Mouse (Mus musculus): ENCODE measurements around the gene Olfr136. TPM values are rescaled to one million over a fixed set of nuclear protein-coding genes. Genes with fewer than 3 reads are reported as not detected.

Olfr136 gene
- not detected in 2 replicates for polyA plus RNA-seq (2015; fragmentation: Nextera tagmentation; extraction: Ambion mirVana)

GRCm38 (mm10) chr17:38329531-38329930, at the start of gene Olfr136:
TSS of gene Olfr136 (plus strand) at chr17:38329831.
- Histone ChIP-seq H3K4me3 (no peak within 1 kb of the TSS), H3K9ac (no peak within 1 kb of the TSS), H3K36me3 (replicated peaks) (no peaks in the 10 kb centered on the region), H3K27me3 (replicated peaks) (no peaks in the 10 kb centered on the region), H3K4me2 (no peak within 1 kb of the TSS), H3K9me3 (no peaks in the 10 kb centered on the region), H3K4me1 (no peaks in the 10 kb centered on the region), H3K27ac (no peak within 1 kb of the TSS)
- ATAC-seq (replicated peaks): no peak

GRCm38 (mm10) chr17:38307470-38307869, 22.2 kb upstream of the Olfr136 start, which contains the start of gene Olfr137:
TSS of gene Olfr137 (minus strand) at chr17:38307570.
- Histone ChIP-seq H3K27me3 (replicated peaks) (no peaks in the 10 kb centered on the region), H3K4me2 (no peak within 1 kb of the TSS), H3K9ac (no peak within 1 kb of the TSS), H3K36me3 (replicated peaks) (no peaks in the 10 kb centered on the region), H3K9me3 (no peaks in the 10 kb centered on the region), H3K4me3 (no peak within 1 kb of the TSS), H3K4me1 (no peaks in the 10 kb centered on the region), H3K27ac (no peak within 1 kb of the TSS)
- no peak for ATAC-seq (replicated peaks)

Other genes with a start within 250 kb of the Olfr136 start
- gene Olfr131, start 241.1 kb upstream of the Olfr136 start, polyA plus RNA-seq (2015; fragmentation: Nextera tagmentation; extraction: Ambion mirVana): not detected in 2 replicates
- gene Olfr132, start 195.3 kb upstream of the Olfr136 start, polyA plus RNA-seq (2015; fragmentation: Nextera tagmentation; extraction: Ambion mirVana): not detected in 2 replicates
- not detected in 2 replicates for gene Olfr133, start 184.6 kb upstream of the Olfr136 start, polyA plus RNA-seq (2015; fragmentation: Nextera tagmentation; extraction: Ambion mirVana)
- not detected in 2 replicates for gene Olfr134, start 158.4 kb upstream of the Olfr136 start, polyA plus RNA-seq (2015; fragmentation: Nextera tagmentation; extraction: Ambion mirVana)
- not detected in 2 replicates for gene Olfr135, start 125.5 kb upstream of the Olfr136 start, polyA plus RNA-seq (2015; fragmentation: Nextera tagmentation; extraction: Ambion mirVana)
- gene Olfr138, start 68.8 kb upstream of the Olfr136 start, polyA plus RNA-seq (2015; fragmentation: Nextera tagmentation; extraction: Ambion mirVana): not detected in 2 replicates
- not detected in 2 replicates for gene Olfr137, start 22.3 kb upstream of the Olfr136 start, polyA plus RNA-seq (2015; fragmentation: Nextera tagmentation; extraction: Ambion mirVana)
- gene Esp36, start 90.4 kb downstream of the Olfr136 start, polyA plus RNA-seq (2015; fragmentation: Nextera tagmentation; extraction: Ambion mirVana): not detected in 2 replicates
- gene Esp34, start 224.4 kb downstream of the Olfr136 start, polyA plus RNA-seq (2015; fragmentation: Nextera tagmentation; extraction: Ambion mirVana): not detected in 2 replicates